Mouse (Mus musculus) embryonic facial prominence, embryonic 14.5 days (tissue): ENCODE data around the gene Smarcd3. TPM values are rescaled to one million over a fixed set of nuclear protein-coding genes. Genes with fewer than 3 reads are reported as not detected.

Experiments used
- ATAC-seq: fragments of 200-750 bp; cut with Nextera tagmentation; 2 replicates; pipeline ENCODE4 v1.8.0; 2017; ENCODE audit warnings: low read depth, moderate number of reproducible peaks, moderate TSS enrichment
- DNase-seq: peaks from one replicate; pipeline ENCODE4 v3.0.0-alpha.2; 2015; ENCODE audit warnings: low spot score
- H3K27ac ChIP-seq: fragments of 300-500 bp; sonication (generic); replicated peaks from 2 replicates; pipeline ENCODE4 v1.5.1; 2014; ENCODE audit warnings: low read depth, mild to moderate bottlenecking, low read length, moderate library complexity
- H3K27me3 ChIP-seq: fragments of 300-500 bp; sonication (generic); replicated peaks from 2 replicates; pipeline ENCODE4 v1.6.1; 2014; ENCODE audit warnings: low read length; ENCODE audit not compliant: control insufficient read depth, insufficient read depth
- H3K36me3 ChIP-seq: fragments of 300-500 bp; sonication (generic); 2 replicates; pipeline ENCODE4 v1.6.1; 2014; ENCODE audit warnings: low read length, mixed read lengths; ENCODE audit not compliant: control insufficient read depth, insufficient read depth
- H3K4me1 ChIP-seq: fragments of 300-500 bp; sonication (generic); 2 replicates; pipeline ENCODE4 v1.6.1; 2014; ENCODE audit warnings: antibody characterized with exemption, low read length; ENCODE audit not compliant: control insufficient read depth, insufficient read depth
- H3K4me2 ChIP-seq: fragments of 300-500 bp; sonication (generic); 2 replicates; pipeline ENCODE4 v1.6.1; 2014; ENCODE audit warnings: low read depth, mild to moderate bottlenecking, low read length, moderate library complexity, mixed read lengths
- H3K4me3 ChIP-seq: fragments of 300-500 bp; sonication (generic); 2 replicates; pipeline ENCODE4 v1.5.1; 2014; ENCODE audit warnings: low read depth, mild to moderate bottlenecking, low read length
- H3K9ac ChIP-seq: fragments of 300-500 bp; sonication (generic); 2 replicates; pipeline ENCODE4 v1.6.1; 2014; ENCODE audit warnings: low read depth, mild to moderate bottlenecking, low read length, moderate library complexity, mixed read lengths
- H3K9me3 ChIP-seq: fragments of 300-500 bp; sonication (generic); 2 replicates; pipeline ENCODE4 v1.6.1; 2016; ENCODE audit warnings: low read length; ENCODE audit not compliant: control insufficient read depth
- WGBS: fragments of 180-500 bp; shearing (Covaris S2); extraction: QIAGEN DNeasy Blood & Tissue Kit; methylation state at CpG from one replicate; pipeline ENCODE4 v1.1.7; 2014; 5-methylcytosine and 5-hydroxymethylcytosine counted together
- microRNA counts: library from miRNA; unstranded; fragments of <30 nt; microRNA quantifications from one replicate; lab custom pipeline; 2017
- microRNA-seq: library from miRNA; unstranded; fragments of <30 nt; microRNA quantifications from one replicate; pipeline ENCODE4, GENCODE M21; 2016; ENCODE audit warnings: borderline number of aligned reads
- polyA plus RNA-seq: library from polyadenylated mRNA; unstranded; fragments of >200 nt; fragmentation: Nextera tagmentation; extraction: Ambion mirVana; gene quantifications from 2 replicates; pipeline ENCODE4 v1.2.1, GENCODE M21; 2014

The Smarcd3 gene
- polyA plus RNA-seq, 1 experiment from 2014 or later = 48.9 TPM

- no peaks in the 10 kb centered on the region for H3K36me3 ChIP-seq
- no peak overlapping the region for H3K27ac ChIP-seq
- no peaks in the 10 kb centered on the region for H3K9me3 ChIP-seq
- WGBS = 78% methylated on average over 7 of the region's 7 CpGs
- no peak overlapping the region for H3K4me3 ChIP-seq
- DNase-seq = no peak
- H3K9ac ChIP-seq = no peak overlapping the region
- ATAC-seq = no peak
- no peak overlapping the region for H3K4me2 ChIP-seq
- no peaks in the 10 kb centered on the region for H3K27me3 ChIP-seq
- peaks cover 14% of the 10 kb centered on the region for H3K4me1 ChIP-seq
Measured at GRCm38 (mm10) chr5:24542643-24543042, 81.6 kb downstream of the Smarcd3 start.

- Histone ChIP-seq H3K4me1 (peaks cover 14% of the 10 kb centered on the region), H3K27ac (peak overlapping the region; percentile 44; the same call in 1 of the 2 replicates), H3K9ac (peak overlapping the region; percentile 30; the same call in 1 of the 2 replicates), H3K4me2 (peak overlapping the region; percentile 45), H3K9me3 (no peaks in the 10 kb centered on the region), H3K27me3 (no peaks in the 10 kb centered on the region), H3K4me3 (no peak overlapping the region), H3K36me3 (no peaks in the 10 kb centered on the region)
- DNase-seq (peak; percentile 18), ATAC-seq (no peak; the same call in 1 of the 2 replicates)
- WGBS = 12% methylated on average over 6 of the region's 6 CpGs
Measured at GRCm38 (mm10) chr5:24541144-24541569, 83.1 kb downstream of the Smarcd3 start.

MicroRNAs within 50 kb of the gene (microRNA counts, 519-probe panel; counts per million panel counts)
- microRNA mmu-miR-671-3p (lab: Ali Mortazavi, UCI) = 2,029 counts per million, percentile 19 among the panel's probes with 10 or more counts
- microRNA mmu-miR-671-5p (lab: Ali Mortazavi, UCI) = 19.3 counts per million

Small RNA genes within 50 kb of the gene (microRNA-seq; reads per million reads assigned to microRNA genes)
- gene Mir671 = 661 reads per million, percentile 71 among the genes with 10 or more reads in this experiment

Other genes starting within 250 kb of the Smarcd3 start
- gene Atg9b, start 232.3 kb downstream of the Smarcd3 start, polyA plus RNA-seq = 0.75 and 0.81 TPM in 2 replicates
- gene Abcb8, start 230.7 kb downstream of the Smarcd3 start, polyA plus RNA-seq = 35.6 and 42.0 TPM in 2 replicates
- 1.7 and 2.1 TPM in 2 replicates for gene Asic3, start 211.0 kb downstream of the Smarcd3 start, polyA plus RNA-seq
- gene Cdk5, start 200.9 kb downstream of the Smarcd3 start, polyA plus RNA-seq = 48.2 and 55.0 TPM in 2 replicates
- gene Slc4a2, start 200.6 kb downstream of the Smarcd3 start, polyA plus RNA-seq = 26.0 and 31.0 TPM in 2 replicates
- gene Fastk, start 179.1 kb downstream of the Smarcd3 start, polyA plus RNA-seq = 111 and 119 TPM in 2 replicates
- gene Tmub1, start 176.6 kb downstream of the Smarcd3 start, polyA plus RNA-seq = 16.5 and 21.3 TPM in 2 replicates
- 31.5 and 33.9 TPM in 2 replicates for gene Agap3, start 172.2 kb downstream of the Smarcd3 start, polyA plus RNA-seq
- 0.04 and 0.05 TPM in 2 replicates for gene Gbx1, start 97.2 kb downstream of the Smarcd3 start, polyA plus RNA-seq
- 1.2 and 1.8 TPM in 2 replicates for gene Asb10, start 83.4 kb downstream of the Smarcd3 start, polyA plus RNA-seq
- not detected in 2 replicates for gene 4931409K22Rik, start 67.6 kb downstream of the Smarcd3 start, polyA plus RNA-seq
- gene Abcf2, start 46.9 kb downstream of the Smarcd3 start, polyA plus RNA-seq = 83.7 and 96.3 TPM in 2 replicates
- 21.2 and 23.4 TPM in 2 replicates for gene Chpf2, start 37.7 kb downstream of the Smarcd3 start, polyA plus RNA-seq
- 34.8 and 38.1 TPM in 2 replicates for gene Nub1, start 61.1 kb upstream of the Smarcd3 start, polyA plus RNA-seq
- gene Wdr86, start 106.3 kb upstream of the Smarcd3 start, polyA plus RNA-seq = 21.8 and 31.1 TPM in 2 replicates
- gene Crygn, start 133.6 kb upstream of the Smarcd3 start, polyA plus RNA-seq = 4.1 TPM in 1 of 2 replicates, not detected in the other
- 198 and 207 TPM in 2 replicates for gene Rheb, start 218.2 kb upstream of the Smarcd3 start, polyA plus RNA-seq